Mouse (Mus musculus): Measurements from ENCODE around the gene Olfr1367.

- TF ChIP-seq CTCF (conservative IDR thresholded peaks at IDR 0.05; ENCODE audit: low read length) (no peak), POU5F1 (IDR thresholded peaks at IDR 0.05; ENCODE audit: borderline replicate concordance, low read length) (no peak)
Observed at GRCm38 (mm10) chr13:21366635-21367034, 19.9 kb downstream of the Olfr1367 start.

Measured in E14TG2a.4 (cell line).